Mouse (Mus musculus): ENCODE data around the gene Alg12. TPM values are rescaled to one million over a fixed set of nuclear protein-coding genes. Genes with fewer than 3 reads are reported as not detected.

Alg12 gene
- polyA plus RNA-seq, 1 experiment from 2014 or later = 11.8 TPM

GRCm38 (mm10) chr15:88863695-88864231, 44.6 kb upstream of the Alg12 start:
- Histone ChIP-seq H3K27ac (replicated peaks; ENCODE audit: low read depth, low read length) (peak overlapping the region; percentile 96), H3K4me1 (ENCODE audit: control insufficient read depth, insufficient read depth, low read length) (peaks cover 9% of the 10 kb centered on the region), H3K9me3 (ENCODE audit: control insufficient read depth, low read length) (no peaks in the 10 kb centered on the region), H3K4me2 (ENCODE audit: low read depth, low read length) (peak overlapping the region; percentile 95), H3K9ac (ENCODE audit: low read depth, low read length) (peak overlapping the region; percentile 89), H3K4me3 (ENCODE audit: low read depth, low read length) (peak overlapping the region; percentile 91), H3K27me3 (replicated peaks; ENCODE audit: control insufficient read depth, insufficient read depth, low read length) (no peaks in the 10 kb centered on the region), H3K36me3 (ENCODE audit: control insufficient read depth, insufficient read depth, low read length) (peaks cover 25% of the 10 kb centered on the region)
- peak; percentile 99 for DNase-seq (ENCODE audit: low spot score)
- under 1% methylated on average over 14 of the region's 39 CpGs for WGBS
- ATAC-seq (ENCODE audit: low read depth) = peak; percentile 90

GRCm38 (mm10) chr15:88862881-88863694, 44.0 kb upstream of the Alg12 start:
- peak overlapping the region; percentile 95 for H3K4me2 ChIP-seq (ENCODE audit: low read depth, low read length)
- 1% methylated on average over 43 of the region's 98 CpGs for WGBS
- peak; percentile 0; the same call in 1 of the 2 replicates for ATAC-seq (ENCODE audit: low read depth)
- H3K9me3 ChIP-seq (ENCODE audit: control insufficient read depth, low read length) = no peaks in the 10 kb centered on the region
- H3K9ac ChIP-seq (ENCODE audit: low read depth, low read length) = peak overlapping the region; percentile 89
- peaks cover 25% of the 10 kb centered on the region for H3K36me3 ChIP-seq (ENCODE audit: control insufficient read depth, insufficient read depth, low read length)
- H3K4me3 ChIP-seq (ENCODE audit: low read depth, low read length) = peak overlapping the region; percentile 91
- DNase-seq (ENCODE audit: low spot score) = peak; percentile 57
- H3K27me3 ChIP-seq (replicated peaks; ENCODE audit: control insufficient read depth, insufficient read depth, low read length) = no peaks in the 10 kb centered on the region
- H3K27ac ChIP-seq (replicated peaks; ENCODE audit: low read depth, low read length) = peak overlapping the region; percentile 96
- peaks cover 9% of the 10 kb centered on the region for H3K4me1 ChIP-seq (ENCODE audit: control insufficient read depth, insufficient read depth, low read length)

- Histone ChIP-seq H3K4me1 (ENCODE audit: control insufficient read depth, insufficient read depth, low read length) (peaks cover 9% of the 10 kb centered on the region), H3K9ac (ENCODE audit: low read depth, low read length) (peak within 1 kb of the TSS; percentile 89), H3K4me2 (ENCODE audit: low read depth, low read length) (peak within 1 kb of the TSS; percentile 95), H3K4me3 (ENCODE audit: low read depth, low read length) (peak within 1 kb of the TSS; percentile 91), H3K36me3 (ENCODE audit: control insufficient read depth, insufficient read depth, low read length) (peaks cover 23% of the 10 kb centered on the region), H3K27me3 (replicated peaks; ENCODE audit: control insufficient read depth, insufficient read depth, low read length) (no peaks in the 10 kb centered on the region), H3K9me3 (ENCODE audit: control insufficient read depth, low read length) (no peaks in the 10 kb centered on the region), H3K27ac (replicated peaks; ENCODE audit: low read depth, low read length) (peak within 1 kb of the TSS; percentile 96)
- DNase-seq (ENCODE audit: low spot score) (peak; percentile 99), ATAC-seq (ENCODE audit: low read depth) (peak; percentile 88)
- under 1% methylated on average over 40 of the region's 107 CpGs for WGBS
Observed at GRCm38 (mm10) chr15:88861772-88862622, 42.9 kb upstream of the Alg12 start, which contains the start of gene Pim3. Gene Pim3 (plus strand): TSS chr15:88862186.

GRCm38 (mm10) chr15:88860781-88861180, 41.7 kb upstream of the Alg12 start:
- Histone ChIP-seq H3K27ac (replicated peaks; ENCODE audit: low read depth, low read length) (no peak overlapping the region), H3K27me3 (replicated peaks; ENCODE audit: control insufficient read depth, insufficient read depth, low read length) (no peaks in the 10 kb centered on the region), H3K9me3 (ENCODE audit: control insufficient read depth, low read length) (no peaks in the 10 kb centered on the region), H3K4me3 (ENCODE audit: low read depth, low read length) (no peak overlapping the region), H3K4me1 (ENCODE audit: control insufficient read depth, insufficient read depth, low read length) (peaks cover 9% of the 10 kb centered on the region), H3K36me3 (ENCODE audit: control insufficient read depth, insufficient read depth, low read length) (peaks cover 14% of the 10 kb centered on the region), H3K4me2 (ENCODE audit: low read depth, low read length) (no peak overlapping the region), H3K9ac (ENCODE audit: low read depth, low read length) (no peak overlapping the region)
- ATAC-seq (ENCODE audit: low read depth) (no peak), DNase-seq (ENCODE audit: low spot score) (no peak)
- WGBS = 95% methylated on average over 3 of the region's 3 CpGs

- no peaks in the 10 kb centered on the region for H3K9me3 ChIP-seq (ENCODE audit: control insufficient read depth, low read length)
- no peak overlapping the region for H3K9ac ChIP-seq (ENCODE audit: low read depth, low read length)
- 66% methylated on average over 8 of the region's 8 CpGs for WGBS
Observed at GRCm38 (mm10) chr15:88859206-88859970, 40.3 kb upstream of the Alg12 start.

GRCm38 (mm10) chr15:88858707-88859106, 39.6 kb upstream of the Alg12 start:
- 64% methylated on average over 2 of the region's 2 CpGs for WGBS
- Histone ChIP-seq H3K4me3 (ENCODE audit: low read depth, low read length) (no peak overlapping the region), H3K36me3 (ENCODE audit: control insufficient read depth, insufficient read depth, low read length) (no peaks in the 10 kb centered on the region), H3K9ac (ENCODE audit: low read depth, low read length) (no peak overlapping the region), H3K4me2 (ENCODE audit: low read depth, low read length) (no peak overlapping the region), H3K27ac (replicated peaks; ENCODE audit: low read depth, low read length) (no peak overlapping the region), H3K27me3 (replicated peaks; ENCODE audit: control insufficient read depth, insufficient read depth, low read length) (no peaks in the 10 kb centered on the region), H3K9me3 (ENCODE audit: control insufficient read depth, low read length) (no peaks in the 10 kb centered on the region), H3K4me1 (ENCODE audit: control insufficient read depth, insufficient read depth, low read length) (peaks cover 15% of the 10 kb centered on the region)
- DNase-seq (ENCODE audit: low spot score) (no peak), ATAC-seq (ENCODE audit: low read depth) (no peak)

More at GRCm38 (mm10) chr15:88859206-88859970, 40.3 kb upstream of the Alg12 start:
- no peaks in the 10 kb centered on the region for H3K27me3 ChIP-seq (replicated peaks; ENCODE audit: control insufficient read depth, insufficient read depth, low read length)
- no peak for DNase-seq (ENCODE audit: low spot score)
- no peak overlapping the region for H3K27ac ChIP-seq (replicated peaks; ENCODE audit: low read depth, low read length)
- no peak overlapping the region for H3K4me3 ChIP-seq (ENCODE audit: low read depth, low read length)
- H3K36me3 ChIP-seq (ENCODE audit: control insufficient read depth, insufficient read depth, low read length) = peaks cover 3% of the 10 kb centered on the region
- no peak for ATAC-seq (ENCODE audit: low read depth)
- peaks cover 16% of the 10 kb centered on the region for H3K4me1 ChIP-seq (ENCODE audit: control insufficient read depth, insufficient read depth, low read length)
- no peak overlapping the region for H3K4me2 ChIP-seq (ENCODE audit: low read depth, low read length)

- no peak overlapping the region for H3K27ac ChIP-seq (replicated peaks; ENCODE audit: low read depth, low read length)
- H3K27me3 ChIP-seq (replicated peaks; ENCODE audit: control insufficient read depth, insufficient read depth, low read length) = no peaks in the 10 kb centered on the region
- no peak overlapping the region for H3K4me2 ChIP-seq (ENCODE audit: low read depth, low read length)
- no peak overlapping the region for H3K9ac ChIP-seq (ENCODE audit: low read depth, low read length)
- no peak overlapping the region for H3K4me3 ChIP-seq (ENCODE audit: low read depth, low read length)
- H3K36me3 ChIP-seq (ENCODE audit: control insufficient read depth, insufficient read depth, low read length) = no peaks in the 10 kb centered on the region
- no peak for ATAC-seq (ENCODE audit: low read depth)
- no peaks in the 10 kb centered on the region for H3K9me3 ChIP-seq (ENCODE audit: control insufficient read depth, low read length)
- DNase-seq (ENCODE audit: low spot score) = no peak
- 88% methylated on average over 3 of the region's 3 CpGs for WGBS
- H3K4me1 ChIP-seq (ENCODE audit: control insufficient read depth, insufficient read depth, low read length) = peaks cover 15% of the 10 kb centered on the region
Observed at GRCm38 (mm10) chr15:88858141-88858541, 39.0 kb upstream of the Alg12 start.

GRCm38 (mm10) chr15:88857361-88857760, 38.2 kb upstream of the Alg12 start:
- Histone ChIP-seq H3K9ac (ENCODE audit: low read depth, low read length) (no peak overlapping the region), H3K4me3 (ENCODE audit: low read depth, low read length) (no peak overlapping the region), H3K9me3 (ENCODE audit: control insufficient read depth, low read length) (no peaks in the 10 kb centered on the region), H3K27me3 (replicated peaks; ENCODE audit: control insufficient read depth, insufficient read depth, low read length) (no peaks in the 10 kb centered on the region), H3K36me3 (ENCODE audit: control insufficient read depth, insufficient read depth, low read length) (no peaks in the 10 kb centered on the region), H3K4me2 (ENCODE audit: low read depth, low read length) (no peak overlapping the region), H3K27ac (replicated peaks; ENCODE audit: low read depth, low read length) (no peak overlapping the region), H3K4me1 (ENCODE audit: control insufficient read depth, insufficient read depth, low read length) (peaks cover 15% of the 10 kb centered on the region)
- no peak for ATAC-seq (ENCODE audit: low read depth)
- 86% methylated on average over 7 of the region's 7 CpGs for WGBS
- DNase-seq (ENCODE audit: low spot score) = no peak

Measured in embryonic facial prominence, embryonic 14.5 days (tissue).